Mouse (Mus musculus) small intestine, adult 10 weeks (tissue): ENCODE measurements around the gene Olfr39. TPM values are rescaled to one million over a fixed set of nuclear protein-coding genes. Genes with fewer than 3 reads are reported as not detected.

Experiments
- polyA plus RNA-seq: library from polyadenylated mRNA; stranded (reverse); fragments of 350-450 nt; fragmentation: Illumina TruSeq; extraction: RNeasy Lipid Tissue Mini Kit (QIAGEN cat#74804); gene quantifications from one replicate; pipeline ENCODE4 v1.2.3, GENCODE M21; 2014; ENCODE audit warnings: low replicate concordance

Olfr39 gene
- polyA plus RNA-seq: not detected

GRCm38 (mm10) chr9:20282051-20282450 is at the start of gene Olfr39:
Olfr39 (plus strand) TSS chr9:20282351.

GRCm38 (mm10) chr9:20236819-20237218 is 45.3 kb upstream of the Olfr39 start, which contains the start of gene Olfr872:
Olfr872 (plus strand) TSS chr9:20237119.

GRCm38 (mm10) chr9:20298232-20298631 is 16.1 kb downstream of the Olfr39 start, which contains the start of gene Olfr873:
Olfr873 (plus strand) TSS chr9:20298532.

GRCm38 (mm10) chr9:20335994-20336393 is 53.8 kb downstream of the Olfr39 start, which contains the start of gene Olfr18:
Olfr18 (minus strand) TSS chr9:20336094.

Other genes with a start within 250 kb of the Olfr39 start
- not detected for gene Olfr867, start 224.8 kb upstream of the Olfr39 start, polyA plus RNA-seq
- not detected for gene Olfr868, start 183.7 kb upstream of the Olfr39 start, polyA plus RNA-seq
- gene Olfr869, start 153.3 kb upstream of the Olfr39 start, polyA plus RNA-seq: not detected
- gene Olfr870, start 108.3 kb upstream of the Olfr39 start, polyA plus RNA-seq: not detected
- not detected for gene Olfr871, start 70.1 kb upstream of the Olfr39 start, polyA plus RNA-seq
- gene Olfr872, start 45.2 kb upstream of the Olfr39 start, polyA plus RNA-seq: not detected
- gene Olfr873, start 16.2 kb downstream of the Olfr39 start, polyA plus RNA-seq: not detected
- gene Olfr18, start 53.7 kb downstream of the Olfr39 start, polyA plus RNA-seq: not detected
- 18.2 TPM for gene Zfp560, start 102.8 kb downstream of the Olfr39 start, polyA plus RNA-seq
- gene Zfp26, start 177.8 kb downstream of the Olfr39 start, polyA plus RNA-seq: 18.8 TPM
- gene Zfp426, start 210.4 kb downstream of the Olfr39 start, polyA plus RNA-seq: 50.1 TPM
- gene Zfp266, start 239.1 kb downstream of the Olfr39 start, polyA plus RNA-seq: 44.6 TPM